Mouse (Mus musculus): ENCODE measurements around the gene Ldb2. TPM values are rescaled to one million over a fixed set of nuclear protein-coding genes. Genes with fewer than 3 reads are reported as not detected.

Gene Ldb2
- polyA plus RNA-seq, 1 experiment from 2014 or later: 47.8 TPM

DNA sequence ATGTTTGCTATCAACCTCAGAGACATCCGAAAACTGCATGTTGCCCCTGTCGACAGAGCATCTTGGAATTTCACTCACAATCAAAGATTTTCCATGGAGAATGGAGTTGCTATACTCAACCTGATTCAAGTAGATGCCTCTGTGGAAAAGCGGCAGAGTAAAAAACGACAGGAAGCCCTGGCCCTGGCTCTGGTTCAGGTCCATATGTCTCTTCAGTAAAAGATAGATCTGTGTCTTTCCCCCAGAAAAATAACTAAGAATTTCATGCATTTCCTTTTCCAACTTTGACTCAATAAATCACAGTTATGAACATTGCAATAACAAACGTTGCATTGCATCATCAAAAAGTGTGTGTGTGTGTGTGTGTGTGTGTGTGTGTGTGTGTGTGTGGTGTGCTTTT, 121.7 kb downstream of the Ldb2 start:
- Histone ChIP-seq H3K27ac (no peak overlapping the region), H3K9ac (no peak overlapping the region), H3K4me2 (no peak overlapping the region), H3K27me3 (no peaks in the 10 kb centered on the region), H3K4me1 (peaks cover 15% of the 10 kb centered on the region; the same call in 1 of the 2 replicates), H3K9me3 (no peaks in the 10 kb centered on the region), H3K36me3 (no peaks in the 10 kb centered on the region), H3K4me3 (no peak overlapping the region)
- WGBS: 46% methylated on average over 5 of the region's 5 CpGs
- no peak for ATAC-seq (ENCODE audit: borderline replicate concordance, extremely low read depth, low FRiP score, low TSS enrichment)

GRCm38 (mm10) chr5:44676145-44676754, 123.2 kb downstream of the Ldb2 start:
- H3K4me2 ChIP-seq: no peak overlapping the region
- no peaks in the 10 kb centered on the region for H3K27me3 ChIP-seq
- no peak overlapping the region for H3K27ac ChIP-seq
- WGBS: 88% methylated on average over 5 of the region's 5 CpGs
- H3K4me1 ChIP-seq: peaks cover 11% of the 10 kb centered on the region; the same call in 1 of the 2 replicates
- no peaks in the 10 kb centered on the region for H3K9me3 ChIP-seq
- no peak overlapping the region for H3K4me3 ChIP-seq
- ATAC-seq (ENCODE audit: borderline replicate concordance, extremely low read depth, low FRiP score, low TSS enrichment): no peak
- no peak overlapping the region for H3K9ac ChIP-seq
- H3K36me3 ChIP-seq: no peaks in the 10 kb centered on the region

DNA sequence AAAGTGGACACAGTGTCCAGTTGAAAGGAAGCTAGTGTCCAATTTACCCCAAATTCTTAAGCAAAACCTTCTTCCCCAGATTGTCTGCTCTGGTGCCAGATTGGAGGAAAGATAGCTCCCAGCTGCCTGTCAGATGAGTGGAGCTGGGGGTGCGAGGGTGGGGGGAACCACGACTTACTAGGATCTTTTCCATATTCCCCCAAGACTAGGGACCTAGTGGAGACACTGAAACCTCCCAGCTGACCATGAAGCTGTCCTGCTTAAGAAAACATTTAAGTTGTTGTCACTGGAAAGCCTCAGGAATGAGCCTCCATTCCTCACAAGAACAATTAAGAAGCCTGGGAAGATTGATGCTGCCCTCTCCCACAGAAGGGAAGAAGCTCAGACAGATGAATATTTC, 129.1 kb downstream of the Ldb2 start:
- Histone ChIP-seq H3K9me3 (no peaks in the 10 kb centered on the region), H3K9ac (no peak overlapping the region), H3K4me3 (no peak overlapping the region), H3K4me2 (no peak overlapping the region), H3K27me3 (no peaks in the 10 kb centered on the region), H3K4me1 (peaks cover 13% of the 10 kb centered on the region), H3K36me3 (no peaks in the 10 kb centered on the region), H3K27ac (peak overlapping the region; percentile 69)
- ATAC-seq (ENCODE audit: borderline replicate concordance, extremely low read depth, low FRiP score, low TSS enrichment): peak; percentile 81
- 22% methylated on average over 2 of the region's 2 CpGs for WGBS

- Histone ChIP-seq H3K4me2 (no peak overlapping the region), H3K9ac (no peak overlapping the region), H3K4me3 (no peak overlapping the region), H3K9me3 (no peaks in the 10 kb centered on the region), H3K27ac (no peak overlapping the region), H3K36me3 (no peaks in the 10 kb centered on the region), H3K27me3 (no peaks in the 10 kb centered on the region), H3K4me1 (peaks cover 13% of the 10 kb centered on the region)
- ATAC-seq (ENCODE audit: borderline replicate concordance, extremely low read depth, low FRiP score, low TSS enrichment): no peak
- 60% methylated on average over 3 of the region's 3 CpGs for whole genome bisulfite sequencing
Measured at GRCm38 (mm10) chr5:44667907-44668306, 131.6 kb downstream of the Ldb2 start.

DNA sequence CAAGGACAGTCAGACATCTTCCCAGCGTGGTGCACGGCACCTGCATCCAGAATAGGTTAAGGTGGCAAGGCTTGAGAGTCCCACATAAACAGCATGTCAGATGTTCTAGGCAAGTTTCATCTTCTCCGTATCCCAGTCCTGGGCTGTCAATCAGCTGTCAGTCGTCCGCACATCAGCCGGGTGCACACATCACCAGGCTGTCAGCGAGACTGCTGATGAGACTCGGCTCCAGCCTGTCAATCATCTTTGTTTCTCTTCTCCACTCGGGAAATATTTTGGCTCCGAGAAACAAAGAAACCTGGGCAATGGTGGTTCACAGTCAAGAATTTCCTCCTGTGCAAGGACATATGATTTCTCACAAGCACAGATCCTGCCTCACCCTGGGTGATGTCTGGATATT, 132.1 kb downstream of the Ldb2 start:
- H3K9me3 ChIP-seq: no peaks in the 10 kb centered on the region
- 76% methylated on average over 10 of the region's 10 CpGs for WGBS
- H3K4me1 ChIP-seq: peaks cover 13% of the 10 kb centered on the region
- no peak for ATAC-seq (ENCODE audit: borderline replicate concordance, extremely low read depth, low FRiP score, low TSS enrichment)
- no peak overlapping the region for H3K9ac ChIP-seq
- no peak overlapping the region for H3K4me2 ChIP-seq
- no peaks in the 10 kb centered on the region for H3K27me3 ChIP-seq
- no peak overlapping the region for H3K27ac ChIP-seq
- no peaks in the 10 kb centered on the region for H3K36me3 ChIP-seq
- no peak overlapping the region for H3K4me3 ChIP-seq

- Histone ChIP-seq H3K36me3 (no peaks in the 10 kb centered on the region), H3K27me3 (no peaks in the 10 kb centered on the region), H3K4me2 (no peak overlapping the region), H3K4me3 (no peak overlapping the region), H3K9ac (no peak overlapping the region), H3K4me1 (no peaks in the 10 kb centered on the region), H3K27ac (no peak overlapping the region), H3K9me3 (no peaks in the 10 kb centered on the region)
- 82% methylated on average over 11 of the region's 11 CpGs for WGBS
- ATAC-seq (ENCODE audit: borderline replicate concordance, extremely low read depth, low FRiP score, low TSS enrichment): no peak
Measured at GRCm38 (mm10) chr5:44659651-44660050, 139.8 kb downstream of the Ldb2 start.

- ATAC-seq (ENCODE audit: borderline replicate concordance, extremely low read depth, low FRiP score, low TSS enrichment): no peak
- no peaks in the 10 kb centered on the region for H3K9me3 ChIP-seq
- 86% methylated on average over 1 of the region's 1 CpGs for WGBS
- no peak overlapping the region for H3K4me3 ChIP-seq
- H3K4me2 ChIP-seq: no peak overlapping the region
- no peaks in the 10 kb centered on the region for H3K4me1 ChIP-seq
- no peaks in the 10 kb centered on the region for H3K27me3 ChIP-seq
- no peak overlapping the region for H3K9ac ChIP-seq
- H3K27ac ChIP-seq: no peak overlapping the region
- H3K36me3 ChIP-seq: no peaks in the 10 kb centered on the region
Measured at GRCm38 (mm10) chr5:44656707-44657106, 142.8 kb downstream of the Ldb2 start.

- H3K9ac ChIP-seq: no peak overlapping the region
- WGBS: 41% methylated on average over 9 of the region's 9 CpGs
- no peak overlapping the region for H3K4me3 ChIP-seq
- H3K9me3 ChIP-seq: no peaks in the 10 kb centered on the region
- H3K36me3 ChIP-seq: no peaks in the 10 kb centered on the region
- H3K4me2 ChIP-seq: no peak overlapping the region
- ATAC-seq (ENCODE audit: borderline replicate concordance, extremely low read depth, low FRiP score, low TSS enrichment): no peak
- H3K4me1 ChIP-seq: no peaks in the 10 kb centered on the region
- no peaks in the 10 kb centered on the region for H3K27me3 ChIP-seq
- no peak overlapping the region for H3K27ac ChIP-seq
Measured at GRCm38 (mm10) chr5:44654403-44654802, 145.1 kb downstream of the Ldb2 start.

- 45% methylated on average over 2 of the region's 2 CpGs for WGBS
- Histone ChIP-seq H3K9ac (no peak overlapping the region), H3K27me3 (no peaks in the 10 kb centered on the region), H3K4me2 (no peak overlapping the region), H3K36me3 (no peaks in the 10 kb centered on the region), H3K9me3 (no peaks in the 10 kb centered on the region), H3K4me3 (no peak overlapping the region), H3K4me1 (peaks cover 7% of the 10 kb centered on the region; the same call in 1 of the 2 replicates), H3K27ac (no peak overlapping the region)
- ATAC-seq (ENCODE audit: borderline replicate concordance, extremely low read depth, low FRiP score, low TSS enrichment): no peak
Measured at GRCm38 (mm10) chr5:44646842-44647190, 152.7 kb downstream of the Ldb2 start.

DNA sequence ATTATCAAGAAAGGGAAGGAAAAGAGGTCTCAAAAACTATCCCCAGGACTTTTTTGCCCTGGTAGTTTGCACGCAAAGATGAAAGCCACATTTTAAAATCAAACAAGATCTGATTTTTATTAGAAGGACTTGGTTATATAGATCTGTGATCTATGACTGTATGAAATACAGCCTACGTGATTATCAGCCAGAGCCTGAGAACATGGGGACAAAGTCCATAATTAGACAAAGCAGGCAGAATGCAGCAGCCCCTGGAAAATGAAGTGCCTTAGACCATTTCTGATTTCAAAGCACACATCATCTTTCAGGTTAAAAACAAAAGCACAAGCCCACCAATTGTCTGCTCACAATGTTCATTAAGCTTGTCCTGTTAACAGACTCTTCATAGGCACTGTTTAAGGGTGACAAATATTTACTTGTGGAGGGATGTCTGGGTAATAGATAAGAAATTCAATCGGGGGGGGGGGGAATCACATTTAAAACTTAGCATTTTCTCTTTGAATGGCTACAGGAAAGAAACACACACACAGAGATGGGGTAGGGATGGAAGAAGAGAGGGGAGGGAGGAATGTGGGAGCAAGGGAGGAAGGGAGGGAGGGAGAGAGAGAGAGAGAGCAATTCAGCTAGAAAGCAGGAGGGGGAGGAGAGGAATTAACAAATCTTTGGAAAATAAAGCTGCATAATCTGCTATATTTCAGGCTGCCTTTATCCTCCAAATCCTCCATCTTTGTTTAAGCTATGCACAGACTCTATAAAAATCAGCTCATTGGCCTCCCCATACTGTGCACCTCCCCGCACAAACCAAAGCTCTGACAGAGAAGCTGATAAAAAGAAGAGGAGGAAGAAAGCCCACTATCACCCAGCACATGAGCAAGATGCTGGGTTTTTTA, 153.3 kb downstream of the Ldb2 start:
- Histone ChIP-seq H3K4me1 (peaks cover 7% of the 10 kb centered on the region; the same call in 1 of the 2 replicates), H3K27ac (no peak overlapping the region), H3K9me3 (no peaks in the 10 kb centered on the region), H3K4me2 (no peak overlapping the region), H3K4me3 (no peak overlapping the region), H3K9ac (no peak overlapping the region), H3K27me3 (no peaks in the 10 kb centered on the region), H3K36me3 (no peaks in the 10 kb centered on the region)
- WGBS: 48% methylated on average over 4 of the region's 4 CpGs
- ATAC-seq (ENCODE audit: borderline replicate concordance, extremely low read depth, low FRiP score, low TSS enrichment): no peak

DNA sequence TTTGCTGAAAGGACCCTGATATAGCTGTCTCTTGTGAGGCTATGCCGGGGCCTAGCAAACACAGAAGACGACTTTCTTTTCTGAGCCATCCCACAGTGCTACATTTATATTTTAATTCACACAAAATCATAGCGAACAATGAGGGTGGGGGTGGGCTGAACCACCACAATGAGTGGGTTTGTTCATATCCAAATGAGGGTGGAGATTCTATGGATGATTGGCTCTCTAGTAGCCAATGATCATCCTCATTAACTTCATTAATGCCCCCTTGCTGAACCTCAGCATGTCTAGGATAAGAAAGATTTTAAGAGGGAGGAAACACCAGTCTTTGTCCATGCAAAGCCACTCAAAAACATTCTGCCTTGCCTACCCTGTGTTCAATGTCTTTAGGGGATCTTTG, 156.4 kb downstream of the Ldb2 start:
- Histone ChIP-seq H3K9ac (no peak overlapping the region), H3K4me1 (peaks cover 7% of the 10 kb centered on the region; the same call in 1 of the 2 replicates), H3K9me3 (no peaks in the 10 kb centered on the region), H3K4me3 (no peak overlapping the region), H3K4me2 (no peak overlapping the region), H3K27ac (no peak overlapping the region), H3K36me3 (no peaks in the 10 kb centered on the region), H3K27me3 (no peaks in the 10 kb centered on the region)
- ATAC-seq (ENCODE audit: borderline replicate concordance, extremely low read depth, low FRiP score, low TSS enrichment): no peak
- 88% methylated on average over 3 of the region's 3 CpGs for WGBS

DNA sequence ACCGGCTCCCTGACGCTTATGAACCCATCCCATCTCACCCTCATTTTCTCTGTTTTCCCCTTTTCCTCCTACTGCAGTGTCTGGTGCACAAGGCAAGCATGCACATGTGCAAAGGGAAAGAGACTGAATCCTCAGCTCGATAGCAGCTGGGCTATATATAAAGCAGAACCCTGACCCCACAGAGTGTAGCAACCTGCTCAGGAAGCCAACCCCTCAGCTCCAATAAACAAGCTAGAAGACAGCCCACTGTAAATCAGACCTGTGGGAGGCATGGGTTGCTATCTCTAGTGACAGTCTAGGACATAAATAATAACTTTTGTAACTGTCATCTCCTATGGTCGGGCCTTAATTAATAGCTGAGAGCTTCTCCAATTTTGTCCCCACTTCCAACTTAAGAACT, 158.4 kb downstream of the Ldb2 start:
- Histone ChIP-seq H3K4me1 (no peaks in the 10 kb centered on the region), H3K4me3 (no peak overlapping the region), H3K4me2 (no peak overlapping the region), H3K27me3 (no peaks in the 10 kb centered on the region), H3K36me3 (no peaks in the 10 kb centered on the region), H3K9ac (no peak overlapping the region), H3K9me3 (no peaks in the 10 kb centered on the region), H3K27ac (no peak overlapping the region)
- ATAC-seq (ENCODE audit: borderline replicate concordance, extremely low read depth, low FRiP score, low TSS enrichment): no peak
- 62% methylated on average over 4 of the region's 4 CpGs for WGBS
